Mouse (Mus musculus): ENCODE results near the gene Dnase1l1.

Gene Dnase1l1

GRCm38 (mm10) chrX:74281732-74282394, at the start of gene Dnase1l1, which contains the start of gene Taz:
Gene Dnase1l1, minus strand, starts transcription at chrX:74282337.
Gene Taz, plus strand, starts transcription at chrX:74281912.
- DNase-seq (ENCODE audit: low read depth), result no peak

GRCm38 (mm10) chrX:74330166-74330930, 48.2 kb upstream of the Dnase1l1 start:
- DNase-seq (ENCODE audit: low read depth), result no peak

GRCm38 (mm10) chrX:74329215-74329671, 47.1 kb upstream of the Dnase1l1 start:
- no peak for DNase-seq (ENCODE audit: low read depth)

- peak; percentile 50 for DNase-seq (ENCODE audit: low read depth)
These were observed 46.6 kb upstream of the Dnase1l1 start, which contains the start of gene Plxna3 for GRCm38 (mm10) chrX:74328725-74329161. Gene Plxna3, plus strand, starts transcription at chrX:74329066.

DNA sequence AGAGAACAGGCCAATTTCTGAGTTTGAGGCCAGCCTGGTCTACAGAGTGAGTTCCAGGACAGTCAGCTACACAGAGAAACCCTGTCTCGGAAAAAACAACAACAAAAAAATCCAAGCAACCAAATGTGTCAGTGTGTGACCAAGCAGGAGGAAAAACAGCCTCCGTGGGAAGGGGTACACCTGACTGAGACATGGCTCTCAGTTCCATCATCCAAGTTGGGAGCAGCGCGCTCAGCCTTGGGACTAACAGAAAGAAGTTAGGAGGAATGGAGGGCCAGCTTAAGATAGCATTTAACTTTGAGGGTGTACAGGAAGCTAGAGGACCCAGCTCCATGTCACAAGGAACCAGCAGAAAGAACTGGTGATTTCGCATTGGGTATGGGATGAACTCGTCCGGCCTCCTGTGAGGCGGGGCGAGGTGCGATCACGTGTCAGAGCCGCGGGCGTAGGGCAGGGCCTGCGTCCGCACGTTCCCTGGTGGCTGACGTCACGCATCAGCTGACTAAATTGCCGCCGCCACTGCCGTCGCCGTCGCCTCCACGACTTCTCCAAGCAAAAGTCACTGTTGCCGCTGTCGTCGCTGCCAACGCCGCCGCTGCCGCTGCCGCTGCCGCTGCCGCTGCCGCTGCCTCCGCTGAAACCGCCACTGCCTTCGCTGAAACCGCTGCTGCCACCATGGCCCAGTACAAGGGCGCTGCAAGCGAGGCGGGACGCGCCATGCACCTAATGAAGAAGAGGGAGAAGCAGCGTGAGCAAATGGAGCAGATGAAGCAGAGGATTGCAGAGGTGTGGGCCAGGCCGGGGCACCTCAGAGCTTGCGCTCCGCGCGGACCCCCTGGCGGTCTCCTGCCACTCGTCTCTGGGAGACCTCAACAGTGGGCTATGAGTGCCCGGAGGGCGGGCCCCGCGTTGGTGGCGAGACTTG, 30.7 kb upstream of the Dnase1l1 start, which contains the start of gene Fam50a:
Fam50a (plus strand) TSS at position 494 of the 925 bp plus-strand sequence.
- DNase-seq (ENCODE audit: low read depth), result peak; percentile 59

GRCm38 (mm10) chrX:74304867-74305700, 22.9 kb upstream of the Dnase1l1 start, which contains the start of gene Gdi1:
Gene Gdi1, plus strand, starts transcription at chrX:74304998.
- no peak for DNase-seq (ENCODE audit: low read depth)

DNA sequence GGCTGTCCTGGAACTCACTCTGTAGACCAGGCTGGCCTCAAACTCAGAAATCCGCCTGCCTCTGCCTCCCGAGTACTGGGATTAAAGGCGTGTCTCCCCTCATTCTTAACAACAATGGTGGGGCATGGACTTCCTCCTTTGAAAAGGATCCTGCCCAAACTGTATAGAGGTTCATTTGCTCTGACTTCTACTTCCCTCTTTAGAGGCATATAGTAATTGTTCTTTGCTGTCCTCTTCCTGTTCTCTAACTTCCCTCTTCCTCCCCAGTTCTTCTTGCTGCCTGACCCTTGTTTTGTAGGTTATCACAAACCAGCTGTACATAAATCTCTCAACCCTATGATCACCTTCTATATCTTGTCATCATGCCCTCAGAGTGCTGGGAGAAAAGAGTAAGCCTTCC, 17.6 kb upstream of the Dnase1l1 start:
- DNase-seq (ENCODE audit: low read depth), result no peak

GRCm38 (mm10) chrX:74298348-74298747, 16.2 kb upstream of the Dnase1l1 start:
- no peak for DNase-seq (ENCODE audit: low read depth)

DNA sequence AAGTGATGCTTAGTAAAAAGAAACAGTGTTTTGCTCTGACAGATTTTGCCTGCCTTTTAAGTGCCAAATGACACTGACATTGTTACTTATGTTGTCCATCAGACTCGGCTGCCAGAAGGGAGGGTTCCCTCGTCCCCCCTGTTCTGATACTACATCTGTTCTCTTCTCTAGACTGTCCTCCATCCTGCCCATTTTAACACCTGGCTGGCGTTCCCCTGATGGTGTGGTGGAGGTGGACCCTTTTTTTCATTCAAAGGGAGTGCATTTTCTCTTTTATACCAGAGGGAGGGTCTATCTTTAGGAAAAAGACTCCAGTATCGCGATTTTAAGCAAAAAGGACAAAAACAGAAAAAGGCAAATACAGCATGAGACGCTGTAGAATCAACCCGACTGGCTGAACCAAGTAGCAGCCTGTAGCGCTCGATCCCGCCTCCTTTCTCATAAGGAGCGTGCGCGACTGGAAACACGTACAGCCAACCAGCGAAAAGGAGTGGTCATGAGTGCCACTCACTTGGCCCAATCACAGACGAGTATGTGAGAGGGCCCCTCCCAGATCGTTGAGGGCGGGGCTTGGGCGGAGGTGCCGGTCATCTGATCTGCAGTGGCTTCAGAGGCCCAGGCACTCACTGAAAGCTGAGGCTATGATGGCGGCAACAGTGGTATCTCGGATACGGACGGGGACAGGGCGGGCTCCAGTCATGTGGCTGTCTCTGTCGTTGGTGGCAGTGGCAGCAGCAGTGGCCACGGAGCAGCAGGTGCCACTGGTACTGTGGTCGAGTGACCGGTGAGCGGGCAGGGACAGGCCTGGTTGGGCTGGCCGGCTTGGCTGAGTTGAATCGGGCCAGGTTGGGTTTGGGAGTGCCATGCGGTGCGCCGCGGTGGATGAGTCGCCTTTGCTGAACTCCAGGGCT, 14.7 kb upstream of the Dnase1l1 start, which contains the start of gene Atp6ap1:
Atp6ap1 (plus strand) TSS at position 560 of the 911 bp plus-strand sequence.
- peak; percentile 81 for DNase-seq (ENCODE audit: low read depth)

DNA sequence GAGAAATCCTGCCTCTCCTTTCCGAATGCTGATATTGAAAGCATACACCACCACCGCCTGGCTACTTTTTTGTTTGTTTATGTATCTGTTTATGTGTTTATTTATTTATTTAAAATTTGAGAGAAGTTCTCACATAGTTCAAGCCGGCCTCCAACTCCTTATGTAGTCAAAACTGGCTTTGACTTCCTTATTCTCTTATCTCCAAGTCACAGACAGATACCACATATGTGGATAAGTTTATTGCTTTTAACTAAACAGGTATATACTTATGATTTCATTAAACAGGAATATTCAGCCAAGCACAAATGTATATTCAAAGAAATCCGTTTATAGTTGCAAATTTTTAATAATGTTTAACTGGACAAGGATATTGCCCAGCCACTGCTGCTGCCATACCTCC, 11.3 kb upstream of the Dnase1l1 start:
- DNase-seq (ENCODE audit: low read depth), result no peak

DNA sequence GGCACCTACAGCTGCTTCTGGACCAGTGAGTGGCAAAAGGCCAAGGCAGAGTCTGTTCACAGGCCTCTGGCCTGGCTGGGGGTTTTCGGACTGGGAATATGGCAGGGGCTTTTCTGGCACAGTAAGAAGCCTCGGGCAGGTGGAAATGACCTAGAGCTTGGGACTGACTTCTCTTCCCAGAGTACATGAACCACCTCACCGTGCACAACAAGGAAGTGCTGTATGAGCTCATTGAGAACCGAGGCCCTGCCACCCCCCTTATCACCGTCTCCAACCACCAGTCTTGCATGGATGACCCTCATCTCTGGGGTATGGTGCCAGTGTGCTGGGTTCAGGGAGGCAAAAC, 928 bp upstream of the Dnase1l1 start:
- DNase-seq (ENCODE audit: low read depth), result no peak

DNA sequence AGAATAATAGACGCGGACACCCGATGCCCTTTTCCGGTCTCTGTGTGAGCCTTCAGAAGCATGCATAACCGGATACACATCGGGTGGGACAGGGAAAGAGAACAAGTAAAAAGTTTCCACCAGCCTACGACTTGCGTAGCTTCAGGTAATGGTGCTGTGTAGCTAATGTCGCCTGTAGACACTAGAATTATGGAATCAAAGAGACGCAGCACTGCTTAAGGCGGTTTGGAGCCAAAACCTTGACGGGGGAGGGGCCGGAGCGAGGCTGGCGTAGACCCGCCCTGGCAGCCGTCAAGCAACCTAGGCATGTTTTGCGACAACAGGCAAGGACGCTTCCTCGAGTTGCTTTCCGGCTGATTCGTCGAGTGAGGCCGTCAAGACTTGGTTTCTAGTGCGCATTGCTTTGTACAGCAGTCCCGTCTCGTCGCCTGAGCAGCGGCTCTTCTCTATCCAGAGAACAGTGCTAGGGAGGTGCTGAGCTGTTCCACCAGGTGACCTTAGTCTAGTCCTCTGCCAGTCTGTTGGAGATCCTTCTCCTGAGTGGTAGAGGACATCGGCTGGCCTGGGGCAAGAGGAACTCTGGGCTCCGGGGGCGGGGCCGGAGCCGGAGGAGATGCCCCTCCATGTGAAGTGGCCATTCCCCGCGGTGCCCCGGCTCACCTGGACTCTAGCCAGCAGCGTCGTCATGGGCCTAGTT, 406 bp upstream of the Dnase1l1 start:
- no peak for DNase-seq (ENCODE audit: low read depth)

DNA sequence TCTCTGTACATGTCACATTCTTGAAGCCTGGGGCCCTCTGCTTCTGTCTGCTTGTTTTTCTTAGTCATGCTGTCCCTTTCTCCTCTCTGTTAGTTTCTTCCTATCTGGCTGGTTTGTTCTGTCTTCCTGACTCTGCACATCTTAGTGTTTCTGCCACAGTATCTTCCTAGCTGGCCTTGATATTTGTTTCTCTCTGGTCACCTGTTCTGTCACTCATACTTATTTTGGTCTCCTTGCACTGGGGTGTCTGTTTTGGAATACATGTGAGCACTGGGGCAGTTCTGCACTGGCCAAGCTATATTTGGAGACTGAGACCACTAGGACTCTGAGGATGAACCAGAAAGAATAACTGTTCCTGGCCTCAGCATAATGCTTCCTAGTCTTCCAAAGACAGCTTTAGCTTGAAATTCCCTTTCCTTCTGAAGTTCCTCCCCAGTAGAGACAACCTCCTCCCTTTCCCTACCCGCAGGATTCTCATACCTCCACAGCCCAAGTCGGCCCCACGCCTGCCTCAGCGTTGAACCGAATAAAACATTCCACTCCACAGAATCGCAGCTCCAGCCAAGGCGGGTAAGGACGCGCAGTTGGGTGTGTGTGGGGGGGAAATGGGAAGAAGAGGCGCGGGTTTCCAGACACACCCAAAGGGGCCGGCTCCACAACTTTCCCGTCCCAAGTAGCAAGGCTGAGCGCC, 951 bp downstream of the Dnase1l1 start:
- no peak for DNase-seq (ENCODE audit: low read depth)

DNA sequence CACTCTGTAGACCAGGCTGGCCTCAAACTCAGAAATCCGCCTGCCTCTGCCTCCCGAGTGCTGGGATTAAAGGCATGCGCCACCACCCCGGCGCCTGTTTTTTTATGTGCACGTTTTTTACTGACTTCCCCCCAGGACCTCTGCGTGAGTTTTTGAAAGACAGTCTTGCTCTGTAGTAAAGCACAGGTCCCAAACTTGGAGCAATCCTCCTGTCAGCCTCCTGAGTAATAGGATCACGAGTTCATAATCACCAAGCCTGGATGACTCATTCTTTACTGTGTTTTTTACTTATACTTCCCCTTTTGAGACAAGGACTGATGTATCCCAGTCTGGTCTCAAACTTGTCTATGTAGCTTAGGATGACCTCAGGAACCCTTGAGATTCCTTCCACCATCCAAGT, 4.2 kb downstream of the Dnase1l1 start:
- no peak for DNase-seq (ENCODE audit: low read depth)

DNA sequence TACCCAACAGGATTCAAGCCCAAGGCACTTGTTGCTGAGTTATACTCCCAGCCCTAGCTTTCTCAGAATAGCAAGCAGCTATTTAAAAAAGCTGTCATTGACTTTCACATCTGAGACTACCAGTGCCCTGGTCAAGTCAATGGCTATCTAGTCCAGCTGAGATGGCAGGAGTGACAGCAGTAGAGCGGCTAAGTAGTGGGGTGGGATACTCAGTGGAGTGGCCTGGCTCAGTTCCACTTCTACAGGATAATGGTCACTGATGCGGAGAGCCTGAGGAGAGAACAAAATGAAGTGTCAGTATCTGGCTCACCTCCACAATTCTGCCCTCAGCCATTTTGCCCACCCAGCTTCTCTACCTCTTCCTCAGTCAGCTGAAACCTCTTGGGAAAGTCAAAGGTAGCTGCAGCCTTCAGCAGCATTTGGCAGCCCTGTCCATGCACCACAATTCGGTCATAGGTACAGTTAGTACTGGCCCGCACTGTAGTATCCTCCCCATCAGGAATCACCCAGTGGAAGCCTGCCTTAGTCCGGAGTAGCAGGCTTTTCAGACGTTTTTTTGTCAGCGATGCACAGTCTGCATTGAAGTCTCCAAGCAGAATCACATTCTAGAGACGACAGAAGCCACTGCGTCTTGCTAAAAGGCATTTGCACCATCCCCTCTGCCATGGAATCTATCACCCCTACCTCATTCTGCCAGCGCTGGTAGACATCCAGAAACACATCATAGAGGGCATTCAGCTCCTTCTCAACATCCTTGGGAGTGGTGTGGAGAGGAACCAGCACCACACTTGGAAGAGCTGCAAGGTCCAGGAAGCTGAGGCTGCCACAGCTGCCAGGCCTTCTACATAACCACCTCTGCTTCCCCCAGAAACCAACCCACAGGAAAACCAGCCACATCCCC, 8.5 kb downstream of the Dnase1l1 start:
- DNase-seq (ENCODE audit: low read depth), result no peak

- no peak for DNase-seq (ENCODE audit: low read depth)
These were observed 11.1 kb downstream of the Dnase1l1 start for GRCm38 (mm10) chrX:74270902-74271551.
